Mouse (Mus musculus): ENCODE measurements around the gene Cdk9.

GRCm38 (mm10) chr2:32710425-32710824 is 2.5 kb downstream of the Cdk9 start:
- TF ChIP-seq CTCF (IDR thresholded peaks at IDR 0.05) (no peak), EP300 (IDR thresholded peaks at IDR 0.05) (no peak)

All from lung, postnatal 0 days (tissue).